Mouse (Mus musculus): ENCODE measurements around the gene Olfr768. TPM values are rescaled to one million over a fixed set of nuclear protein-coding genes. Genes with fewer than 3 reads are reported as not detected.
"Not testable (repeated sequence)": the region's sequence is repeated elsewhere in the genome, so short reads cannot be mapped to it uniquely, and the experiment has no call there.

Gene Olfr768
- total RNA-seq (2021) = not detected in 2 replicates
- long read RNA-seq, experiment 1 = 0 reads
- long read RNA-seq, experiment 2 = 0 reads

DNA sequence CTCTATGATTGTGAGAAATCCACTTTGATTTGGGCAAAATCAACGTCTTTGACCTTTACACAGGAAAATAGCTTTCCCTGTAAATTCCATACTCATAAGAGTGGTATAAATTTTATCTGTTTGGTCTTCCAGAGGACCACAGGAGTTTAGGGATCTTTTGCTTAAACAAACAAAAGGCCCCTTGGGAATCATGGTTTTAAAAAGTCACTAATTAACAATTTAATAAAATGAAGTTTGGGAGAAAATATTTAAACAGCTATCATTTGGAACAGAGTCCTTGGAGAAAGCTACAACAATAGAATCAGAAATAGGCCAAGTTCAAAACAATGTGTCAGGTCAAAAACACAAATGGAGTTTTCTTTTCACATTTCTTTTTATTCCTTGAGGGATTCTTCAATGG lies at the start of gene Olfr768:
Gene Olfr768, minus strand, starts transcription at position 101 of the 400 bp plus-strand sequence.
- no peak for DNase-seq

DNA sequence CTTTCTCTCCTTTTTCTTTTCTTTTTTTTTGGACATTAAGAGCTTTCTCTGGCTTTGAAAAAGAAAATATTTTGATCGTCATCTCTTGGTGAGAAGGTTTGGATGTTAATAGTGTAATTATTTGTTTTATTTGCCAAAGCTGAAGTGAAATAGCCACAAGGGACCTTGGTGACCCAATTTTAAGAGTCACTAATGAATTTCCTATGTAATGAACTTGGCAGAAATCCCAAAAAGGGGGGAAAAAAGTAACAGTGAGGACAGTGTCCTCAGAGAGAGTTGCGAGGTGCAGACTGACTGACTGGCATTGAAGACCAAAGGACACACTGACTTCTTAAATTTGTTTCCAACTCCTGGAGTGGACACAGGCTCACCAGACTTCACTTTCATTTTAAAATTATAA lies 39.7 kb upstream of the Olfr768 start, which contains the start of gene Olfr770:
Gene Olfr770, minus strand, starts transcription at position 101 of the 400 bp plus-strand sequence.
- no peak for DNase-seq

DNA sequence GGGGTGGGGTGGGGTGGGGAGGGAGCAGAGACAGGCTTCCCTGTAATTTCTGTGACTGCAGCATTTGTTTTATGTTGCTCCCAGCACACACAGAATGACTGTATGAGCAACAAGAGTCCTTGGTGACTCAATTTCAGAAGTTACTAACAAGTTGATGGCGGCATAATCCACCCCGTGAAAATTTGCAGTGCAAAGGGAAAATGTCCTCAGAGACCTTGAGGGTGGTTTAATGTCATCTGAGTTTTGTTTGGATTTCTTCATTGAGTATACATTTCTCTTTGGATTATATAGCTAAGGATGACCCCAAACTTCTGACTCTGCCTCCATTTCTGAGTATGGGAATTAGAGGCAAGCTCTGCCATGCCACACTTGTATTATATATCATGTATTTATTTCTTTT lies 18.6 kb upstream of the Olfr768 start, which contains the start of gene Olfr769:
Gene Olfr769, minus strand, starts transcription at position 101 of the 400 bp plus-strand sequence.
- peak; percentile 4 for DNase-seq

DNA sequence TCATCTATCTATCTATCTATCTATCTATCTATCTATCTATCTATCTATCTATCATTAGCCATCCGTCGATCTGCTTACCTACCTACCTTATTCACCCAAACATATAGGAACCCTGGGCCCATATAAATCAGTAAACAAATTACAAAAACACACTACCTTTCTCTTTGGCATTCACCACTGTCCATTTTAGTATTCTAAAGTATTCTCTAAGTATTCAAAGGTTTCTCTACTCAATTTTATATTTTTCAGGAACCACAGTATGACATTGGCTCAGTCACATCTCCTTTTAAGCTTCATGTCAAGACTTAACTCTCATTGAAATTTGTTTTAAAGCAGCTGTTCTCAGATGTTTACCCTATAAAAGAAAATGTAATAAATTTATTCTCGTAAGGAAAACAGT lies 16.0 kb upstream of the Olfr768 start:
- DNase-seq = no peak

DNA sequence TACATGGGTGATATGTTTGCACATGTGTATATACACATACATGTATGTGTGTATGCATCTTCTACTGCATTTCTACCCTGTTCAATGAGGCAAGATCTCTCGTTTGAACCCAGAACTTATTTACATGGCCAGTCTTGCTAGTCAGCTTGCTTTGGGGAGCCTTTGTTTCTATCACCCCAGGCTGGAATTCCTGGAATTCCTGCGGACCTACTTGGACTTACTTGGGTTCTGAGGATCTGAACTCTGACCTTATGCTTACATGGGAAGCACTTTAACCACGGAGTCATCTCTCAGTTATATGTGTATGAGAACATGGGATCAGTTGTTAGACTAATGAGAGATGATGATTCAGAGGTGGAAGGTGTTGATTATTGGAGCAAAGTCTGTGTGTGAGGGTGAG lies 2.1 kb upstream of the Olfr768 start:
- DNase-seq = no peak

DNA sequence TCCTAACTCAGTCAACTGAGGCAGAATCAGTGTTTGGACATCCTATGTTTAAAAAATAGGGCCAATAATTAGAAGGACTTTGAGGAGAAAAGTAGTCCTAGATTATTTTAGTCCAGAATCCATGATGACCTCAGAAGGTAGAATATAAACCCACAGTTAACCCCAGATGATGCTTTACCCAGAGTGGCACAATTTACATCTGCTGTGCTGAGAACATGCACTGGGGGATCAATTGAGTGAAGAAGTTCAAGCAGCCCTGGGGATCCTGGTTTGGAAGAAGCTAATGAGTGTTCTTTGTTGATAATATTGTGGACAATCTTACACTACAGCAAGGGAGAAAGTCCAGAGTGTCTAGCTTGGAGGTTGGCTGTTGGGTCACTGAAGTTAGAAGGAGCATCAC lies 16.4 kb downstream of the Olfr768 start, which contains the start of gene Olfr767:
Gene Olfr767, minus strand, starts transcription at position 101 of the 400 bp plus-strand sequence.
- not testable (repeated sequence) for DNase-seq

DNA sequence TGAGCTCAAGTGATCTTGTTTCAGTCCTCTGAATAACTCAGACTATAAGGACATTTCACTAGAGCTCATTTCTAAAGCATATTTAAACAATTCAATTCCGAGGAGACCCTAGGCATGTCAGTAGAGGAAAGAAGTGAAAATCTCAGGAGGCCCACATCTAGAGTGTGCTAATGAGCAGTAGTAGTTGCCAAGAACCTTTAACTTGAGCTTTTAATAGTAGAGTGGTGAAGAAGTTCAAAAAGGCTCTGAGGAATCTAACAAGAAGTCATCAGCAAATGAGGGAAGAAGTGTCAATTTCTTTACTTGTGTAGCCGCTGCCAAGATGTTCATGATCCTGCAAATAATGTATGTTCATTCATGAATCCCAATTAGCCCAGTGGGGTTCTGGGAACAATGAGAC lies 30.3 kb downstream of the Olfr768 start, which contains the start of gene Olfr766-ps1:
Gene Olfr766-ps1, minus strand, starts transcription at position 101 of the 400 bp plus-strand sequence.
- no peak for DNase-seq

DNA sequence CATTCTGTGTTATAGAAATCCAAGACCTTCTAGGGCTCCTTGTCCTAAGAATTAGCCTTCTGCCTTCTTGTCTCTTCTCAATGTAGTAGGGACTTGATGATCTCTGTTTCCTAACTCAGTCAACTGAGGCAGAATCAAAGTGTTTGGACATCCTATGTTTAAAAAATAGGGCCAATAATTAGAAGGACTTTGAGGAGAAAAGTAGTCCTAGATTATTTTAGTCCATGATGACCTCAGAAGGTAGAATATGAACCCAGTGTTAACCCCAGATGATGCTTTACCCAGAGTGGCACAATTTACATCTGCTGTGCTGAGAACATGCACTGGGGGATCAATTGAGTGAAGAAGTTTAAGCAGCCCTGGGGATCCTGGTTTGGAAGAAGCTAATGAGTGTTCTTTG lies 49.3 kb downstream of the Olfr768 start, which contains the start of gene Olfr765:
Gene Olfr765, minus strand, starts transcription at position 101 of the 400 bp plus-strand sequence.
- not testable (repeated sequence) for DNase-seq

Other genes starting within 250 kb of the Olfr768 start
- 3.0 and 3.9 TPM in 2 replicates for gene Gdf11, start 207.7 kb downstream of the Olfr768 start, total RNA-seq (2021)
- 217 and 234 TPM in 2 replicates for gene Cd63, start 198.4 kb downstream of the Olfr768 start, total RNA-seq (2021)
- gene Rdh5, start 176.5 kb downstream of the Olfr768 start, total RNA-seq (2021) = 10.9 and 15.5 TPM in 2 replicates
- 220 TPM in 2 replicates for gene Bloc1s1, start 175.3 kb downstream of the Olfr768 start, total RNA-seq (2021)
- 18.7 and 19.0 TPM in 2 replicates for gene Itga7, start 165.6 kb downstream of the Olfr768 start, total RNA-seq (2021)
- 0.83 and 37.1 TPM in 2 replicates for gene Mettl7b, start 138.4 kb downstream of the Olfr768 start, total RNA-seq (2021)
- gene Olfr9, start 109.9 kb downstream of the Olfr768 start, total RNA-seq (2021) = not detected in 2 replicates
- gene Olfr763, start 88.6 kb downstream of the Olfr768 start, total RNA-seq (2021) = not detected in 2 replicates
- gene Olfr764-ps1, start 59.5 kb downstream of the Olfr768 start, total RNA-seq (2021) = not detected in 2 replicates
- not detected in 2 replicates for gene Olfr765, start 49.4 kb downstream of the Olfr768 start, total RNA-seq (2021)
- gene Olfr766-ps1, start 30.4 kb downstream of the Olfr768 start, total RNA-seq (2021) = not detected in 2 replicates
- not detected in 2 replicates for gene Olfr767, start 16.5 kb downstream of the Olfr768 start, total RNA-seq (2021)
- gene Olfr769, start 18.5 kb upstream of the Olfr768 start, total RNA-seq (2021) = not detected in 2 replicates
- not detected in 2 replicates for gene Olfr770, start 39.6 kb upstream of the Olfr768 start, total RNA-seq (2021)
- not detected in 2 replicates for gene Olfr771, start 65.4 kb upstream of the Olfr768 start, total RNA-seq (2021)
- gene Olfr772, start 78.5 kb upstream of the Olfr768 start, total RNA-seq (2021) = not detected in 2 replicates
- gene Olfr773, start 88.0 kb upstream of the Olfr768 start, total RNA-seq (2021) = not detected in 2 replicates
- not detected in 2 replicates for gene Olfr774, start 136.8 kb upstream of the Olfr768 start, total RNA-seq (2021)
- not detected in 2 replicates for gene Olfr775, start 149.0 kb upstream of the Olfr768 start, total RNA-seq (2021)
- gene Olfr776, start 159.8 kb upstream of the Olfr768 start, total RNA-seq (2021) = not detected in 2 replicates
- gene Olfr777, start 172.1 kb upstream of the Olfr768 start, total RNA-seq (2021) = not detected in 2 replicates
- not detected in 2 replicates for gene Olfr780, start 218.7 kb upstream of the Olfr768 start, total RNA-seq (2021)
- not detected in 2 replicates for gene Olfr781, start 229.5 kb upstream of the Olfr768 start, total RNA-seq (2021)
- not detected in 2 replicates for gene Olfr782, start 249.5 kb upstream of the Olfr768 start, total RNA-seq (2021)